Mouse (Mus musculus) ES-Bruce4 (cell line): Measurements from ENCODE around the gene Tbc1d7.

ENCODE experiments used
- CTCF ChIP-seq: IDR thresholded peaks from one replicate; pipeline ENCODE4 v1.8.1; 2011; ENCODE audit warnings: low read depth, low read length
- EP300 ChIP-seq: IDR thresholded peaks from 2 replicates; pipeline ENCODE4 v1.6.1; 2011; ENCODE audit warnings: low read depth, low read length; ENCODE audit not compliant: insufficient read depth
- POLR2A ChIP-seq: IDR thresholded peaks from one replicate; pipeline ENCODE4 v1.8.1; 2011; ENCODE audit warnings: low read length; ENCODE audit not compliant: insufficient read depth

DNA sequence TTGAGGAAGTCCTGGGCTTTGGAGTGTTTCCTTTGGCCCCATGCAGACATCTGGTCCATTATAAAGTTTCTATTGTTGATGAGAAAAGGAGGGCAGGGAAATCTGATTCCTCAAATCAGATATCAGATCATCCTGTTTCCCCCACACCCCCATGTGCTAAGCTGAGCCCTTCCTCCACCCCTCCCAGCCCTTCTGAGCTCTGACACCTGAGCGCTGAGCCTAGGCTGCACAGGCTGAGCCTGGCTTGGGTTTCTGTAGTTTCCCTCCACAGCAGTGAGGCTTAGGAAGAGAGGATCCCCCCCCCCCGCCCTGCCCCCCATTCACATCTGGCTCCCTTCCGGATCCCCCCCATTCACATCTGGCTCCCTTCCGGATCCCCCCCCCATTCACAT lies 46.6 kb downstream of the Tbc1d7 start:
- TF ChIP-seq CTCF, result no peak
- no peak for TF ChIP-seq POLR2A
- TF ChIP-seq EP300, result no peak
